Mouse (Mus musculus) embryonic facial prominence, embryonic 11.5 days (tissue): ENCODE measurements around the gene Cyp2c23. TPM values are rescaled to one million over a fixed set of nuclear protein-coding genes. Genes with fewer than 3 reads are reported as not detected.

ENCODE experiments used
- ATAC-seq: fragments of 200-750 bp; cut with Nextera tagmentation; replicated peaks from 2 replicates; pipeline ENCODE4 v1.8.0; 2017; ENCODE audit warnings: low read depth; ENCODE audit not compliant: insufficient number of reproducible peaks, low FRiP score, low TSS enrichment
- DNase-seq: peaks from one replicate; pipeline ENCODE4 v3.0.0-alpha.2; 2015; ENCODE audit warnings: low spot score
- H3K27ac ChIP-seq: fragments of 300-500 bp; sonication (generic); replicated peaks from 2 replicates; pipeline ENCODE4 v1.5.1; 2014; ENCODE audit warnings: mild to moderate bottlenecking, low read depth, low read length, control low read depth
- H3K27me3 ChIP-seq: fragments of 300-500 bp; sonication (generic); 2 replicates; pipeline ENCODE4 v1.6.1; 2014; ENCODE audit warnings: mild to moderate bottlenecking, low read length, moderate library complexity, mixed read lengths; ENCODE audit not compliant: control insufficient read depth, insufficient read depth
- H3K36me3 ChIP-seq: fragments of 300-500 bp; sonication (generic); replicated peaks from 2 replicates; pipeline ENCODE4 v1.6.1; 2014; ENCODE audit warnings: low read depth, mild to moderate bottlenecking, low read length, moderate library complexity, mixed read lengths; ENCODE audit not compliant: control insufficient read depth, insufficient read depth
- H3K4me1 ChIP-seq: fragments of 300-500 bp; sonication (generic); 2 replicates; pipeline ENCODE4 v1.6.1; 2014; ENCODE audit warnings: low read length, mixed read lengths; ENCODE audit not compliant: control insufficient read depth, insufficient read depth
- H3K4me2 ChIP-seq: fragments of 300-500 bp; sonication (generic); 2 replicates; pipeline ENCODE4 v1.6.1; 2014; ENCODE audit warnings: low read depth, mild to moderate bottlenecking, control low read depth, low read length, moderate library complexity
- H3K4me3 ChIP-seq: fragments of 300-500 bp; sonication (generic); 2 replicates; pipeline ENCODE4 v1.5.1; 2014; ENCODE audit warnings: low read depth, low read length, control low read depth
- H3K9ac ChIP-seq: fragments of 300-500 bp; sonication (generic); replicated peaks from 2 replicates; pipeline ENCODE4 v1.6.1; 2014; ENCODE audit warnings: mild to moderate bottlenecking, control low read depth, low read length
- H3K9me3 ChIP-seq: fragments of 300-500 bp; sonication (generic); replicated peaks from 2 replicates; pipeline ENCODE4 v1.6.1; 2016; ENCODE audit warnings: mild to moderate bottlenecking, low read length, inconsistent platforms, mixed read lengths; ENCODE audit not compliant: control insufficient read depth
- WGBS: fragments of 180-500 bp; shearing (Covaris S2); extraction: QIAGEN DNeasy Blood & Tissue Kit; methylation state at CpG from one replicate; pipeline ENCODE4 v1.1.7; 2014; 5-methylcytosine and 5-hydroxymethylcytosine counted together
- polyA plus RNA-seq: library from polyadenylated mRNA; unstranded; fragments of >200 nt; fragmentation: Nextera tagmentation; extraction: Ambion mirVana; gene quantifications from 2 replicates; pipeline ENCODE4 v1.2.1, GENCODE M21; 2014

Gene Cyp2c23
- polyA plus RNA-seq, 1 experiment from 2014 or later: not detected

DNA sequence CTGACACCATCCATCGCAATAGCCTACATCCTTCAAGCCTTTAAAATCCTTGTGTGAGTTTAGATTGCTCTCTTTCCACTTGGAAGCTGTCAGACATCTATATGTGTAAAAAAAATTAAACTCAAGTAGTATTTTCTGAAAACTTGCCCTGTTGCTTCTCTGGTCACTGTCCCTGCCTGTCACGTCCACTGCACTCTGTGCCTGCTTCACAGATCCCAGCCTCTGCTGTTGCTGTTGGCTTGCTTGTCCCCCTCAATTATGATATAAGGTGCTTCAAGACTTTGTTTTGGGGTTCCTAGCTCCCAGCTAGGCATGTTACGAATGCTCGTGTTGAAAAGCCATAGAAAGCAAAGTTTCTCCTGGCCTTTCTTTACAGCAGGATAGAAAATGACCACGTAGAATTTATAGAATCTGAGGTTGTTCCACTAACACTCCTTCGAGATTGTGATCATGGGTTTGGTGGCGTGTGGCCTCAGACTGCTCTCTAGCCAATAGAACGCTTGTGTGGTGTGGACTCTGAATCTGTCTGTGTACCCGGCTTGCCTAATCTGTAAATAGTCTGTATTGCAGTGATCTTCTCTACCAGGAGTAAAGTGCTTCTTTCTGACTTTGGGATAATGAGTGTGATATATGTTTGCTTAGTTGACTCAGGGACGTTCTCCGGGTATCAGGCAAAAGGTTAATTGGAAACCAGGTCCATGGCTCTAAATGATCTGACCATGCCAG lies 30.0 kb downstream of the Cyp2c23 start:
- Histone ChIP-seq H3K36me3 (no peaks in the 10 kb centered on the region), H3K27ac (no peak overlapping the region), H3K9ac (no peak overlapping the region), H3K9me3 (no peaks in the 10 kb centered on the region), H3K4me2 (no peak overlapping the region), H3K27me3 (no peaks in the 10 kb centered on the region), H3K4me1 (no peaks in the 10 kb centered on the region), H3K4me3 (no peak overlapping the region)
- DNase-seq (no peak), ATAC-seq (no peak)
- WGBS: 87% methylated on average over 11 of the region's 11 CpGs

- Histone ChIP-seq H3K9me3 (no peaks in the 10 kb centered on the region), H3K4me3 (no peak overlapping the region), H3K4me1 (no peaks in the 10 kb centered on the region), H3K4me2 (no peak overlapping the region), H3K9ac (no peak overlapping the region), H3K27me3 (no peaks in the 10 kb centered on the region), H3K27ac (no peak overlapping the region), H3K36me3 (no peaks in the 10 kb centered on the region)
- ATAC-seq (no peak), DNase-seq (no peak)
- WGBS: 81% methylated on average over 10 of the region's 10 CpGs
These were observed 30.9 kb downstream of the Cyp2c23 start for GRCm38 (mm10) chr19:43998101-43998500.

DNA sequence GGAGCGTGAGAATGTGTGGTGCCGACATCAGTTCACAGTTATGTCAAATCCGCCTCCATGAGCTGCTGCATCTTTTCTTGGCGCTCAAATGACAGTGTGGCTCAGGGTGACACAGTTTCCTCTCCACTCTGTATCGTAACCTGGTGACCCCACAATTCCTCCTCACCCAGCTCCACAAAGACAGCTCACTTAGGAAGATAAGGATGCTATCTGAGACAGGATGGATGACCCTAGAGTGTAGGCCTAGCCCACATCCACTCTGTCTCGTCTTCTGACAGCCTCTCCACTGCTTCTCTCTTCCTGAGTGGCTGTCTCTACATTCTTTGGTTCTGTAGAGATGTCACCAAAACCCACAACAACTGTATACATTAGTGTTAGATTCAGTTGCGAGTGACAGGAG lies 33.6 kb downstream of the Cyp2c23 start:
- no peaks in the 10 kb centered on the region for H3K36me3 ChIP-seq
- ATAC-seq: no peak
- H3K4me1 ChIP-seq: no peaks in the 10 kb centered on the region
- H3K4me2 ChIP-seq: no peak overlapping the region
- no peak overlapping the region for H3K27ac ChIP-seq
- no peak overlapping the region for H3K9ac ChIP-seq
- no peaks in the 10 kb centered on the region for H3K27me3 ChIP-seq
- DNase-seq: no peak
- 82% methylated on average over 7 of the region's 7 CpGs for WGBS
- H3K9me3 ChIP-seq: no peaks in the 10 kb centered on the region
- H3K4me3 ChIP-seq: no peak overlapping the region

- no peak overlapping the region for H3K9ac ChIP-seq
- H3K4me2 ChIP-seq: no peak overlapping the region
- 68% methylated on average over 4 of the region's 4 CpGs for WGBS
- H3K36me3 ChIP-seq: no peaks in the 10 kb centered on the region
- no peak for ATAC-seq
- no peaks in the 10 kb centered on the region for H3K27me3 ChIP-seq
- DNase-seq: no peak
- H3K4me1 ChIP-seq: no peaks in the 10 kb centered on the region
- no peak overlapping the region for H3K27ac ChIP-seq
- no peaks in the 10 kb centered on the region for H3K9me3 ChIP-seq
- no peak overlapping the region for H3K4me3 ChIP-seq
These were observed 36.5 kb downstream of the Cyp2c23 start for GRCm38 (mm10) chr19:43992464-43992863.

GRCm38 (mm10) chr19:43990362-43990761 lies 38.6 kb downstream of the Cyp2c23 start:
- H3K4me3 ChIP-seq: no peak overlapping the region
- no peak for ATAC-seq
- H3K9ac ChIP-seq: no peak overlapping the region
- H3K27me3 ChIP-seq: no peaks in the 10 kb centered on the region; the same call in 1 of the 2 replicates
- H3K4me1 ChIP-seq: no peaks in the 10 kb centered on the region
- no peak for DNase-seq
- H3K27ac ChIP-seq: no peak overlapping the region
- H3K9me3 ChIP-seq: no peaks in the 10 kb centered on the region
- no peaks in the 10 kb centered on the region for H3K36me3 ChIP-seq
- 79% methylated on average over 8 of the region's 8 CpGs for WGBS
- no peak overlapping the region for H3K4me2 ChIP-seq

GRCm38 (mm10) chr19:43986069-43986794 lies 42.8 kb downstream of the Cyp2c23 start, which contains the start of gene Cpn1:
Cpn1 (minus strand) TSS chr19:43986556.
- peak within 1 kb of the TSS; percentile 21 for H3K4me2 ChIP-seq
- ATAC-seq (no peak), DNase-seq (peak; percentile 18)
- no peaks in the 10 kb centered on the region for H3K36me3 ChIP-seq
- no peak within 1 kb of the TSS for H3K4me3 ChIP-seq
- no peak within 1 kb of the TSS for H3K27ac ChIP-seq
- H3K9me3 ChIP-seq: no peaks in the 10 kb centered on the region
- H3K9ac ChIP-seq: no peak within 1 kb of the TSS
- 20% methylated on average over 30 of the region's 30 CpGs for WGBS
- no peaks in the 10 kb centered on the region; the same call in 1 of the 2 replicates for H3K27me3 ChIP-seq
- no peaks in the 10 kb centered on the region for H3K4me1 ChIP-seq

DNA sequence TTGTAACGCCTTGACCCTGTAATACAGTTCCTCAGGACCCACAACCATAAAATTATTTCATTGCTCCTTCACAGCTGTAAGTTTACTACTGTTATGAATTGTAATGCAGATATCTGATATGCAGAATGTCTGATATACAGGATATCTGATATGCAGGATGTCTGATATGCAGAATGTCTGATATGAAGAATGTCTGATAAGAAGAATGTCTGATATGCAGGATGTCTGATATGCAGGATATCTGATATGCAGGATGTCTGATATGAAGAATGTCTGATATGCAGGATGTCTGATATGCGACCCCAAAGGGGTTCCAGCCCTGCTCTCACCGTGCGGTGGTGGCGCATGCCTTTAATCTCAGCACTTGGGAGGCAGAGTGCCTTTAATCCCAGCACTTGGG lies 47.0 kb downstream of the Cyp2c23 start:
- Histone ChIP-seq H3K4me3 (no peak overlapping the region), H3K27me3 (no peaks in the 10 kb centered on the region; the same call in 1 of the 2 replicates), H3K4me1 (no peaks in the 10 kb centered on the region), H3K9ac (no peak overlapping the region), H3K4me2 (no peak overlapping the region), H3K9me3 (no peaks in the 10 kb centered on the region), H3K27ac (no peak overlapping the region), H3K36me3 (no peaks in the 10 kb centered on the region)
- WGBS: 90% methylated on average over 5 of the region's 5 CpGs
- DNase-seq: no peak
- no peak for ATAC-seq

GRCm38 (mm10) chr19:43980711-43981110 lies 48.3 kb downstream of the Cyp2c23 start:
- Histone ChIP-seq H3K9me3 (no peaks in the 10 kb centered on the region), H3K27me3 (no peaks in the 10 kb centered on the region; the same call in 1 of the 2 replicates), H3K4me3 (no peak overlapping the region), H3K4me2 (no peak overlapping the region), H3K4me1 (no peaks in the 10 kb centered on the region), H3K36me3 (no peaks in the 10 kb centered on the region), H3K27ac (no peak overlapping the region), H3K9ac (no peak overlapping the region)
- ATAC-seq (no peak), DNase-seq (no peak)
- 93% methylated on average over 17 of the region's 17 CpGs for WGBS
